Mouse (Mus musculus) neural tube, embryonic 13.5 days (tissue): Measurements from ENCODE around the gene Tomm70a. TPM values are rescaled to one million over a fixed set of nuclear protein-coding genes. Genes with fewer than 3 reads are reported as not detected.

Experiments used
- ATAC-seq: fragments of 200-750 bp; cut with Nextera tagmentation; 2 replicates; pipeline ENCODE4 v1.8.0; 2017; ENCODE audit warnings: low read depth, mild to moderate bottlenecking, moderate TSS enrichment, moderate library complexity
- H3K27ac ChIP-seq: fragments of 300-500 bp; sonication (generic); replicated peaks from 2 replicates; pipeline ENCODE4 v1.5.1; 2015; ENCODE audit warnings: moderate library complexity, mild to moderate bottlenecking, inconsistent platforms
- H3K27me3 ChIP-seq: fragments of 300-500 bp; sonication (generic); 2 replicates; pipeline ENCODE4 v1.6.1; 2015; ENCODE audit warnings: mild to moderate bottlenecking, inconsistent platforms
- H3K36me3 ChIP-seq: fragments of 300-500 bp; sonication (generic); 2 replicates; pipeline ENCODE4 v1.6.1; 2015; ENCODE audit warnings: mild to moderate bottlenecking, inconsistent platforms
- H3K4me1 ChIP-seq: fragments of 300-500 bp; sonication (generic); replicated peaks from 2 replicates; pipeline ENCODE4 v1.6.1; 2015; ENCODE audit warnings: inconsistent platforms
- H3K4me2 ChIP-seq: fragments of 300-500 bp; sonication (generic); 2 replicates; pipeline ENCODE4 v1.6.1; 2015; ENCODE audit warnings: inconsistent platforms, mild to moderate bottlenecking, moderate library complexity
- H3K4me3 ChIP-seq: fragments of 300-500 bp; sonication (generic); 2 replicates; pipeline ENCODE4 v1.5.1; 2015; ENCODE audit warnings: mild to moderate bottlenecking, inconsistent platforms
- H3K9ac ChIP-seq: fragments of 300-500 bp; sonication (generic); 2 replicates; pipeline ENCODE4 v1.6.1; 2015; ENCODE audit warnings: moderate library complexity, mild to moderate bottlenecking, inconsistent platforms
- H3K9me3 ChIP-seq: fragments of 300-500 bp; sonication (generic); 2 replicates; pipeline ENCODE4 v1.6.1; 2016; ENCODE audit warnings: inconsistent platforms
- WGBS: fragments of 180-500 bp; shearing (Covaris S2); methylation state at CpG from one replicate; pipeline ENCODE4 v1.1.7; 2015; 5-methylcytosine and 5-hydroxymethylcytosine counted together
- polyA plus RNA-seq: library from polyadenylated mRNA; unstranded; fragments of >200 nt; fragmentation: Nextera tagmentation; extraction: Ambion mirVana; gene quantifications from 2 replicates; pipeline ENCODE4 v1.2.1, GENCODE M21; 2015

The Tomm70a gene
- polyA plus RNA-seq, 1 experiment from 2014 or later = 58.9 TPM

GRCm38 (mm10) chr16:57121816-57122415 is 413 bp downstream of the Tomm70a start:
- Histone ChIP-seq H3K4me1 (peaks cover 25% of the 10 kb centered on the region), H3K9ac (peak overlapping the region; percentile 92), H3K36me3 (no peaks in the 10 kb centered on the region), H3K4me2 (peak overlapping the region; percentile 82), H3K4me3 (peak overlapping the region; percentile 84), H3K27me3 (no peaks in the 10 kb centered on the region), H3K9me3 (no peaks in the 10 kb centered on the region), H3K27ac (peak overlapping the region; percentile 97)
- peak; percentile 45; the same call in 1 of the 2 replicates for ATAC-seq
- under 1% methylated on average over 59 of the region's 59 CpGs for WGBS

GRCm38 (mm10) chr16:57122682-57123445 is 1.4 kb downstream of the Tomm70a start:
- no peaks in the 10 kb centered on the region for H3K9me3 ChIP-seq
- H3K4me1 ChIP-seq = peaks cover 25% of the 10 kb centered on the region
- WGBS = 59% methylated on average over 6 of the region's 6 CpGs
- no peaks in the 10 kb centered on the region for H3K36me3 ChIP-seq
- ATAC-seq = no peak
- H3K9ac ChIP-seq = peak overlapping the region; percentile 92
- peak overlapping the region; percentile 84 for H3K4me3 ChIP-seq
- H3K4me2 ChIP-seq = peak overlapping the region; percentile 82
- no peaks in the 10 kb centered on the region for H3K27me3 ChIP-seq
- no peak overlapping the region for H3K27ac ChIP-seq

GRCm38 (mm10) chr16:57126268-57126667 is 4.8 kb downstream of the Tomm70a start:
- ATAC-seq = no peak
- H3K4me2 ChIP-seq = no peak overlapping the region
- no peaks in the 10 kb centered on the region for H3K27me3 ChIP-seq
- no peak overlapping the region for H3K9ac ChIP-seq
- no peaks in the 10 kb centered on the region for H3K9me3 ChIP-seq
- peaks cover 39% of the 10 kb centered on the region for H3K4me1 ChIP-seq
- 78% methylated on average over 4 of the region's 4 CpGs for WGBS
- H3K36me3 ChIP-seq = no peaks in the 10 kb centered on the region
- no peak overlapping the region for H3K4me3 ChIP-seq
- no peak overlapping the region for H3K27ac ChIP-seq

GRCm38 (mm10) chr16:57127825-57128224 is 6.3 kb downstream of the Tomm70a start:
- peaks cover 42% of the 10 kb centered on the region for H3K4me1 ChIP-seq
- H3K36me3 ChIP-seq = no peaks in the 10 kb centered on the region
- no peaks in the 10 kb centered on the region for H3K27me3 ChIP-seq
- H3K4me3 ChIP-seq = no peak overlapping the region
- no peaks in the 10 kb centered on the region for H3K9me3 ChIP-seq
- 89% methylated on average over 2 of the region's 2 CpGs for WGBS
- H3K4me2 ChIP-seq = no peak overlapping the region
- H3K27ac ChIP-seq = no peak overlapping the region
- H3K9ac ChIP-seq = no peak overlapping the region
- ATAC-seq = no peak

GRCm38 (mm10) chr16:57130752-57131400 is 9.4 kb downstream of the Tomm70a start:
- no peak overlapping the region for H3K27ac ChIP-seq
- H3K27me3 ChIP-seq = no peaks in the 10 kb centered on the region
- peaks cover 23% of the 10 kb centered on the region for H3K4me1 ChIP-seq
- 42% methylated on average over 3 of the region's 3 CpGs for WGBS
- peaks cover 14% of the 10 kb centered on the region for H3K36me3 ChIP-seq
- no peak overlapping the region for H3K4me3 ChIP-seq
- 0 out of 2 replicates have a peak, but pooled peaks have one; percentile 28 for ATAC-seq
- no peak overlapping the region for H3K9ac ChIP-seq
- H3K4me2 ChIP-seq = no peak overlapping the region
- H3K9me3 ChIP-seq = no peaks in the 10 kb centered on the region

GRCm38 (mm10) chr16:57131544-57131943 is 10.0 kb downstream of the Tomm70a start:
- Histone ChIP-seq H3K27me3 (no peaks in the 10 kb centered on the region), H3K27ac (no peak overlapping the region), H3K4me3 (no peak overlapping the region), H3K9ac (no peak overlapping the region), H3K4me2 (no peak overlapping the region), H3K4me1 (peaks cover 23% of the 10 kb centered on the region), H3K36me3 (peaks cover 19% of the 10 kb centered on the region), H3K9me3 (no peaks in the 10 kb centered on the region)
- WGBS = 31% methylated on average over 4 of the region's 4 CpGs
- peak; percentile 45; the same call in 1 of the 2 replicates for ATAC-seq

- Histone ChIP-seq H3K4me3 (no peak overlapping the region), H3K4me2 (no peak overlapping the region), H3K27ac (no peak overlapping the region), H3K9me3 (no peaks in the 10 kb centered on the region), H3K27me3 (no peaks in the 10 kb centered on the region), H3K9ac (no peak overlapping the region), H3K4me1 (peaks cover 23% of the 10 kb centered on the region), H3K36me3 (peaks cover 25% of the 10 kb centered on the region)
- no peak for ATAC-seq
- WGBS = 79% methylated on average over 1 of the region's 1 CpGs
Observed at GRCm38 (mm10) chr16:57132326-57132725, 10.8 kb downstream of the Tomm70a start.

- Histone ChIP-seq H3K4me2 (no peak overlapping the region), H3K36me3 (peaks cover 33% of the 10 kb centered on the region), H3K27ac (no peak overlapping the region), H3K9me3 (no peaks in the 10 kb centered on the region), H3K9ac (no peak overlapping the region), H3K4me1 (peaks cover 23% of the 10 kb centered on the region), H3K4me3 (no peak overlapping the region), H3K27me3 (no peaks in the 10 kb centered on the region)
- ATAC-seq = no peak
- 92% methylated on average over 6 of the region's 6 CpGs for WGBS
Observed at GRCm38 (mm10) chr16:57133611-57134010, 12.1 kb downstream of the Tomm70a start.

- Histone ChIP-seq H3K4me3 (no peak overlapping the region), H3K9me3 (no peaks in the 10 kb centered on the region), H3K4me2 (no peak overlapping the region), H3K27ac (no peak overlapping the region), H3K36me3 (peaks cover 57% of the 10 kb centered on the region), H3K9ac (no peak overlapping the region), H3K4me1 (no peaks in the 10 kb centered on the region), H3K27me3 (no peaks in the 10 kb centered on the region)
- ATAC-seq = no peak
- 92% methylated on average over 5 of the region's 5 CpGs for WGBS
Observed at GRCm38 (mm10) chr16:57144741-57145140, 23.2 kb downstream of the Tomm70a start.

GRCm38 (mm10) chr16:57151437-57151836 is 29.9 kb downstream of the Tomm70a start:
- Histone ChIP-seq H3K36me3 (peaks cover 61% of the 10 kb centered on the region), H3K4me3 (no peak overlapping the region), H3K4me2 (no peak overlapping the region), H3K27ac (no peak overlapping the region), H3K9me3 (no peaks in the 10 kb centered on the region), H3K27me3 (no peaks in the 10 kb centered on the region), H3K4me1 (no peaks in the 10 kb centered on the region), H3K9ac (no peak overlapping the region)
- 95% methylated on average over 4 of the region's 4 CpGs for WGBS
- no peak for ATAC-seq

GRCm38 (mm10) chr16:57155899-57156298 is 34.4 kb downstream of the Tomm70a start:
- no peaks in the 10 kb centered on the region for H3K4me1 ChIP-seq
- no peaks in the 10 kb centered on the region for H3K27me3 ChIP-seq
- H3K9ac ChIP-seq = no peak overlapping the region
- H3K4me2 ChIP-seq = no peak overlapping the region
- no peaks in the 10 kb centered on the region for H3K9me3 ChIP-seq
- no peak for ATAC-seq
- H3K27ac ChIP-seq = no peak overlapping the region
- H3K36me3 ChIP-seq = peaks cover 68% of the 10 kb centered on the region
- no peak overlapping the region for H3K4me3 ChIP-seq

- no peak overlapping the region for H3K27ac ChIP-seq
- 91% methylated on average over 4 of the region's 4 CpGs for WGBS
- no peak overlapping the region for H3K4me2 ChIP-seq
- ATAC-seq = no peak
- no peak overlapping the region for H3K4me3 ChIP-seq
- no peaks in the 10 kb centered on the region for H3K27me3 ChIP-seq
- H3K9ac ChIP-seq = no peak overlapping the region
- peaks cover 71% of the 10 kb centered on the region for H3K36me3 ChIP-seq
- no peaks in the 10 kb centered on the region for H3K4me1 ChIP-seq
- no peaks in the 10 kb centered on the region for H3K9me3 ChIP-seq
Observed at GRCm38 (mm10) chr16:57157076-57157475, 35.6 kb downstream of the Tomm70a start.
